In genomic region chr17:68840572-68840939, GRCm38 (mm10) we compare ENCODE assay signal across 11 mouse cellular contexts. TPM values are rescaled to one million over a fixed set of nuclear protein-coding genes. Genes with fewer than 3 reads are reported as not detected.
DNase-seq lines count a peak whose midpoint lies in the region; ATAC-seq and TF ChIP-seq lines count a peak whose summit lies in the region.
"Had no signal": no experiment of that assay in that cellular context is flagged by ENCODE, and none has a peak within 500 bp of the region (broad histone marks: within the 10 kb centered on the region; RNA-seq: fewer than 3 reads in every experiment).

No protein-coding gene starts in this region.

- no peak for TF ChIP-seq EP300 in heart, adult 2 months (IDR thresholded peaks at IDR 0.05; ENCODE audit: insufficient read depth, low read depth, low read length)

- no peak for DNase-seq in heart, adult 2 months
- peak; percentile 54 for DNase-seq in forebrain, embryonic 11.5 days (ENCODE audit: low spot score)
- no peak for DNase-seq in limb, embryonic 14.5 days (ENCODE audit: low spot score)
- no peak for DNase-seq in spleen, postnatal 4 days (ENCODE audit: low spot score in 2 of 2)
- DNase-seq in layer of hippocampus, adult 8-10 months (ENCODE audit: low spot score in 2 of 2): no peak
- no peak for DNase-seq in thymus, postnatal 4 days

- H3K4me3 ChIP-seq in heart, embryonic 11.5 days (ENCODE audit: low read depth, low read length): peak overlapping the region; percentile 59
- H3K4me3 ChIP-seq in heart, adult 2 months: no peak overlapping the region
- peak overlapping the region; percentile 78 for H3K4me3 ChIP-seq in E14TG2a.4 (replicated peaks; ENCODE audit: low read length)
- peak overlapping the region; percentile 49 for H3K4me3 ChIP-seq in forebrain, embryonic 11.5 days (ENCODE audit: low read depth, low read length)
- H3K4me3 ChIP-seq in limb, embryonic 14.5 days (replicated peaks; ENCODE audit: low read length): peak overlapping the region; percentile 57

- peaks cover 59% of the 10 kb centered on the region for H3K27me3 ChIP-seq in heart, embryonic 11.5 days (ENCODE audit: control insufficient read depth, insufficient read depth, low read length)
- H3K27me3 ChIP-seq in heart, adult 2 months (ENCODE audit: control insufficient read depth, insufficient read depth, low read length): peaks cover 21% of the 10 kb centered on the region
- H3K27me3 ChIP-seq in E14TG2a.4 (ENCODE audit: insufficient read depth, low read length): peaks cover 83% of the 10 kb centered on the region
- H3K27me3 ChIP-seq in forebrain, embryonic 11.5 days (ENCODE audit: control insufficient read depth, insufficient read depth, low read length): peaks cover 15% of the 10 kb centered on the region
- H3K27me3 ChIP-seq in limb, embryonic 14.5 days (ENCODE audit: control insufficient read depth, insufficient read depth, low read length): peaks cover 35% of the 10 kb centered on the region

- intact Hi-C loops in heart, adult 2 months (cut with DNase I): no loop called here

- H3K9me3 ChIP-seq in heart, embryonic 11.5 days (replicated peaks; ENCODE audit: control insufficient read depth, low read length): no peaks in the 10 kb centered on the region
- no peaks in the 10 kb centered on the region for H3K9me3 ChIP-seq in E14TG2a.4 (ENCODE audit: low read length)
- H3K9me3 ChIP-seq in forebrain, embryonic 11.5 days (ENCODE audit: control insufficient read depth, low read length): no peaks in the 10 kb centered on the region
- H3K9me3 ChIP-seq in limb, embryonic 14.5 days (ENCODE audit: control insufficient read depth, low read length): no peaks in the 10 kb centered on the region

- H3K27ac ChIP-seq in heart, embryonic 11.5 days (ENCODE audit: low read depth, low read length): no peak overlapping the region
- no peak overlapping the region for H3K27ac ChIP-seq in heart, adult 2 months
- H3K27ac ChIP-seq in forebrain, embryonic 11.5 days (ENCODE audit: low read depth, low read length): no peak overlapping the region
- H3K27ac ChIP-seq in limb, embryonic 14.5 days (replicated peaks; ENCODE audit: low read depth, low read length): no peak overlapping the region

- no peak for TF ChIP-seq POLR2A in heart, adult 2 months (IDR thresholded peaks at IDR 0.05; ENCODE audit: insufficient read depth, low read depth, low read length)
- no peak for TF ChIP-seq POLR2A in limb, embryonic 14.5 days (IDR thresholded peaks at IDR 0.05; ENCODE audit: borderline replicate concordance, extremely low read depth, insufficient read depth, insufficient read length)

- TF ChIP-seq CTCF in heart, adult 2 months (IDR thresholded peaks at IDR 0.05): no peak
- TF ChIP-seq CTCF in E14TG2a.4 (conservative IDR thresholded peaks at IDR 0.05; ENCODE audit: low read length): no peak

- 16% methylated on average over 10 of the region's 10 CpGs for WGBS in heart, embryonic 11.5 days (ENCODE audit: insufficient replicate concordance)
- WGBS in heart, adult 2 months: 19% methylated on average over 10 of the region's 10 CpGs
- 21% methylated on average over 10 of the region's 10 CpGs for WGBS in forebrain, embryonic 11.5 days
- WGBS in limb, embryonic 14.5 days: 17% methylated on average over 10 of the region's 10 CpGs

- no peaks in the 10 kb centered on the region for H3K36me3 ChIP-seq in heart, embryonic 11.5 days (ENCODE audit: control insufficient read depth, insufficient read depth, low read length)
- H3K36me3 ChIP-seq in heart, adult 2 months (ENCODE audit: control insufficient read depth, insufficient read depth, low read length): no peaks in the 10 kb centered on the region
- no peaks in the 10 kb centered on the region for H3K36me3 ChIP-seq in E14TG2a.4 (ENCODE audit: insufficient read depth, low read length)
- no peaks in the 10 kb centered on the region for H3K36me3 ChIP-seq in forebrain, embryonic 11.5 days (ENCODE audit: control insufficient read depth, insufficient read depth, low read length)
- no peaks in the 10 kb centered on the region for H3K36me3 ChIP-seq in limb, embryonic 14.5 days (ENCODE audit: control insufficient read depth, insufficient read depth, low read length)
- H3K36me3 ChIP-seq: G1E had no signal

- ATAC-seq in heart, embryonic 11.5 days (replicated peaks; ENCODE audit: insufficient number of reproducible peaks, low FRiP score, low TSS enrichment): no peak
- ATAC-seq in forebrain, embryonic 11.5 days (replicated peaks; ENCODE audit: low FRiP score): no peak
- ATAC-seq in limb, embryonic 14.5 days (ENCODE audit: low FRiP score, low read depth): no peak

- peak overlapping the region; percentile 99 for H3K4me2 ChIP-seq in heart, embryonic 11.5 days
- H3K4me2 ChIP-seq in forebrain, embryonic 11.5 days (ENCODE audit: low read depth, low read length, severe bottlenecking): peak overlapping the region; percentile 98
- peak overlapping the region; percentile 99 for H3K4me2 ChIP-seq in limb, embryonic 14.5 days (replicated peaks; ENCODE audit: low read depth, low read length, severe bottlenecking)

- H3K79me2 ChIP-seq in heart, adult 2 months (replicated peaks; ENCODE audit: control insufficient read depth, insufficient read depth, low read length): no peaks in the 10 kb centered on the region

- peaks cover 17% of the 10 kb centered on the region for H3K4me1 ChIP-seq in heart, embryonic 11.5 days (ENCODE audit: control insufficient read depth, insufficient read depth, low read length)
- H3K4me1 ChIP-seq in heart, adult 2 months (ENCODE audit: control insufficient read depth, insufficient read depth, low read length): peaks cover 2% of the 10 kb centered on the region; the same call in 1 of the 2 replicates
- peaks cover 20% of the 10 kb centered on the region for H3K4me1 ChIP-seq in E14TG2a.4 (replicated peaks; ENCODE audit: low read depth, low read length)
- H3K4me1 ChIP-seq in forebrain, embryonic 11.5 days (replicated peaks; ENCODE audit: control insufficient read depth, insufficient read depth, low read length): peaks cover 3% of the 10 kb centered on the region; the same call in 1 of the 2 replicates
- H3K4me1 ChIP-seq in limb, embryonic 14.5 days (ENCODE audit: control insufficient read depth, insufficient read depth, low read length): peaks cover 33% of the 10 kb centered on the region

- H3K9ac ChIP-seq in heart, embryonic 11.5 days (ENCODE audit: low read depth, low read length): no peak overlapping the region
- H3K9ac ChIP-seq in heart, adult 2 months (ENCODE audit: low read depth, low read length): no peak overlapping the region
- peak overlapping the region; percentile 61; the same call in 1 of the 2 replicates for H3K9ac ChIP-seq in forebrain, embryonic 11.5 days (ENCODE audit: low read length)
- H3K9ac ChIP-seq in limb, embryonic 14.5 days (ENCODE audit: low read depth, low read length, severe bottlenecking): no peak overlapping the region

RNA-seq across cellular contexts. Expression of gene Tmem200c, which starts 14.1 kb away (rescaled TPM):
- 0.08 and 0.14 TPM in 2 replicates for polyA plus RNA-seq in heart, embryonic 11.5 days (2014; fragmentation: Nextera tagmentation; extraction: Ambion mirVana)
- total RNA-seq in heart, adult 2 months (2021): under 1 TPM in 1 of 2 experiments, not detected in 1; 0.23 TPM
- polyA plus RNA-seq in heart, adult 2 months (2012; rRNA removed): 0.02 and 0.09 TPM in 2 replicates
- polyA plus RNA-seq in forebrain, embryonic 11.5 days (2014; fragmentation: Nextera tagmentation; extraction: Ambion mirVana): 3.7 and 3.8 TPM in 2 replicates
- polyA plus RNA-seq in limb, embryonic 14.5 days (2012; rRNA removed): 1.7 and 2.4 TPM in 2 replicates
- polyA plus RNA-seq in limb, embryonic 14.5 days (2014; fragmentation: Nextera tagmentation; extraction: Ambion mirVana): 1.3 and 1.5 TPM in 2 replicates
- 10 to 100 TPM in 1 of 4 experiments, 1 to 10 TPM in 3; 7.7 to 10.4 (median 8.8) TPM for total RNA-seq in layer of hippocampus, adult 8-10 months (2022)
- total RNA-seq: common myeloid progenitor, adult 5-6 weeks had no signal
- polyA plus RNA-seq: G1E; liver, embryonic 16.5 days had no signal
